Mouse (Mus musculus): ENCODE results near the gene Olfr319. TPM values are rescaled to one million over a fixed set of nuclear protein-coding genes. Genes with fewer than 3 reads are reported as not detected.
"Not testable (repeated sequence)": the region's sequence is repeated elsewhere in the genome, so short reads cannot be mapped to it uniquely, and the experiment has no call there.

Gene Olfr319
- not detected for total RNA-seq (2021)
- long read RNA-seq, experiment 1: 0 reads
- long read RNA-seq, experiment 2: 0 reads

GRCm38 (mm10) chr11:58698862-58699261 lies at the start of gene Olfr319:
Gene Olfr319, plus strand, starts transcription at chr11:58699162.
- DNase-seq (ENCODE audit: low spot score in 2 of 2): no peak

DNA sequence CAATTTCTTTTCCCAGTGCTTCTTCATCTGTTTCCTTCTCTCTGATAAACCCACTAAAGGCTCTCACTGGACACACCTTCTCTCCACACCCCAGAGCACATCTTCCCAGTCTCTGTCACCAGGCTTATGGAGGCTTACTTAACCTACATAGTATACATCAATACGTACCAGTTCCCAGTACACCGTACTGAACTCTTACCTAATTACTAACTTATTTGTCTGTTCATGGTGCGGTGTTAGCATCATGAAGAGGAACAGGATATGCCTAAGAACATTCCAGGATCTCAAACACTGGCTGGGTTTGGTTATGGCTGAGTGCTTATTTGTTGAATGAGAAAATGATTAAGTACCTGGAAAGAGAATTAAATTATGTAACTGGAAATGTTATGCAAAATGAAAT lies 43.8 kb upstream of the Olfr319 start:
- DNase-seq (ENCODE audit: low spot score in 2 of 2): no peak

GRCm38 (mm10) chr11:58658596-58658995 lies 40.4 kb upstream of the Olfr319 start, which contains the start of gene Olfr322:
Gene Olfr322, plus strand, starts transcription at chr11:58658782.
- no peak for DNase-seq (ENCODE audit: low spot score in 2 of 2)

DNA sequence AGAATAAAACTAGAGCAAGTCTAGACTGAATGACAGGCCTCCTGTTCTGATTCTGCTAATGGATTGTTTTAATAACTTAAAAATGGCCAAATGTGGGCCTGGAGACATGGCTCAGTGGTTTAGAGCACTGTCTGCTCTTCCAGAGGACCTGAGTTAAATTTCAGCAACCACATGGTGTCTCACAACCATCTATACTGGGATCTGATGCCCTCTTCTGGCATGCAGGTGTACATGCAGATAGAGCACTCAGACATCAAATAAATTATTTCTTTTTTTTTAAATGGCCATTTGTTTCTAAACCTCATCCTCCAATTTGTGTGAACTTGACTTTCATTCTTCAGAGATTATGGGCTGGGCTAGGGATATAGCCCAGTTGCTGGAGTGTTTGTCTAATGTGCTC lies 29.7 kb upstream of the Olfr319 start:
- DNase-seq (ENCODE audit: low spot score in 2 of 2): no peak

GRCm38 (mm10) chr11:58671825-58672224 lies 27.1 kb upstream of the Olfr319 start:
- no peak for DNase-seq (ENCODE audit: low spot score in 2 of 2)

DNA sequence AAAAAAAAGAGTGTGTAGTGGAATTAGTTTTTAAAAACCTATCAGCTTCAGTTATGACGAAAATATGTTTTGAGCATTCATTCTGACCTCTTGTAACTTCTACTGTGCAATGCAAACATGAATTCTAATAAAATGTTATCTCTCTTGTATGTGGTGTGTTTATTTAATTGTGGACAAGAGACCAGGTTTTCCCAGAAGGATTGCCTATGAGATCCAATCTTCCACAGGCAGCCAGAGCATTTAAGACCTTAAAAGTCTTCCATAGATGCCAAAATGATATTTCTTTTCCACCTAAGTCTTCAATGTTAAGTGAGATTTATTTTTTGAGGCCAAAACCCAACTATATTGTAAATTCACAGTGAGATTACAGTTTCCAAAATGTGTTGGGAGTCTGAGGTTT lies 18.2 kb upstream of the Olfr319 start, which contains the start of gene Olfr320:
TSS of gene Olfr320 (plus strand) at position 301 of the 400 bp plus-strand sequence.
- DNase-seq (ENCODE audit: low spot score in 2 of 2): no peak

DNA sequence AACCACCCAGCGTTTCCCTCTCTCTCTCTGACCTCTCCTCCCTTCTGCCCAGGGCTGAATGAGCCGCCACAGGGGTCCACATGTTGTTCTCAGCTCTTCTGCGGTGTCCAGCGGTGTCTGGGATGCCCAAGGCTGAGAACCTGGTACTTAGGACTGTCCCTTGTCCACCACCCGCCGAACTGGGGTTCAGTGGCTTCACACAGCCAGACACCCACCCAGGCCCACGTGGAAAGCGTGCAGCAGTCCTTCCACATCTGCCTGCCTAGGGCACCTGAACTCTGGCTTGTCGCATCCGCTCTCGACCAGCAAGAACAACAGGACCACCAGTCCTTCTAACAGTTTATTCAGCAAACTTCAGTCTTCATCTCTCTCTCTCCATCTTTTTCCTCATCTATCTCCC lies 10.1 kb downstream of the Olfr319 start:
- no peak for DNase-seq (ENCODE audit: low spot score in 2 of 2)

DNA sequence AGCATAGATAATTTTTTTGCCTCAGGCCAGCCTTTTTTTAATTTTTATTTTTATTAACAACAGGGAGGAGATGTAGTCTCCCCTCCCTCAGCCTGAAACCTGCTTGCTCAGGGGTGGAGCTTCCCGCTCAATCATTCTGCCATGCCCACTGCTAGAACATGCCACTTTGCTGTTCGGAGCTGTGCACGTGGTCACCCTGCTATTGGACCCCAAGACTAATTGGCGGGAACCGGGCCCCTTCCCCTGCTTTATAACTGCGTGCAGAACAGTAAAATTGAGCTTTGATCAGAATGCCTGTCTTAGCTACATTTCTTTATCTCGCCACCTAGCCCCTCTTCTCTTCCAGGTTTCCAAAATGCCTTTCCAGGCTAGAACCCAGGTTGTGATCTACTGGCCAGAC lies 18.8 kb downstream of the Olfr319 start:
- not testable (repeated sequence) for DNase-seq (ENCODE audit: low spot score in 2 of 2)

DNA sequence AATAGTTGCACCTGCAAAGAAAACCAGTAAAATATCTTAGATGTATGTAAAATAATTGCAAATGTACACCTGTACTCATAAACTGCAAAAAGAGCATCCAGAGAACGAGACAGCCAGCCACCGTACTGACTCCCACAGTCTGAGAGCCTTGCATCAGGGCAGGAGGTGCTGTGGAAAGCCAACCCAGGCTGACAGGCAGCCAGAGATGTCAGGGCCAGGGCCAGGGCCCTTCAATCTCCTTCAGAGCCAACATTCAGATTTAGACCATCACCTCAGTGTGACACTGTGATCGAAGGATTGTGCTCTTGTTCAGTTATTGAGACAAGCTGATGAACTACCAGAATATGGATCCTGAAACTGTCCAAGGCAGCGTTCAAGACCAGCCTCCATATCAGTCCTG lies 20.7 kb downstream of the Olfr319 start:
- no peak for DNase-seq (ENCODE audit: low spot score in 2 of 2)

- no peak for DNase-seq (ENCODE audit: low spot score in 2 of 2)
These were observed 25.0 kb downstream of the Olfr319 start, which contains the start of gene Olfr318 for GRCm38 (mm10) chr11:58723914-58724313. Gene Olfr318, minus strand, starts transcription at chr11:58724014.

GRCm38 (mm10) chr11:58727896-58728650 lies 29.1 kb downstream of the Olfr319 start:
- not testable (repeated sequence) for DNase-seq (ENCODE audit: low spot score in 2 of 2)

DNA sequence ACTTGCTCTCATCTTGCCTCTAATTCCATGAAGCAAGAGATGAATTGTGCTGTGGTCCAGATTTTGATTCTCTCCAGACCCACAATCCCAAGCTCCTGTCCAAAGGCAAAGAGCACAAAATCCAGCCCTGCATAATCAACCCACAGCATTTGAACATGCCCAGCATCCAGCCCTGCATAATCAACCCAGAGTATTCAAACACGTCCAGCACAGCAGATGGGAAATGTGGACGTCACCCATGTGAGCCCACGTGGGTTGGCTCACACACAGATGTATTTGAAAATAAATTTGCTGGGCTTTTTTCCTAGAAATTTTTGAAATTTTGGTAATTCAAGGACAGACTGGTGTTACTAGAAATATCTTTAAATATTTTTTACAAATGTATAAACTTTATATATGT lies 34.4 kb downstream of the Olfr319 start:
- DNase-seq (ENCODE audit: low spot score in 2 of 2): no peak

DNA sequence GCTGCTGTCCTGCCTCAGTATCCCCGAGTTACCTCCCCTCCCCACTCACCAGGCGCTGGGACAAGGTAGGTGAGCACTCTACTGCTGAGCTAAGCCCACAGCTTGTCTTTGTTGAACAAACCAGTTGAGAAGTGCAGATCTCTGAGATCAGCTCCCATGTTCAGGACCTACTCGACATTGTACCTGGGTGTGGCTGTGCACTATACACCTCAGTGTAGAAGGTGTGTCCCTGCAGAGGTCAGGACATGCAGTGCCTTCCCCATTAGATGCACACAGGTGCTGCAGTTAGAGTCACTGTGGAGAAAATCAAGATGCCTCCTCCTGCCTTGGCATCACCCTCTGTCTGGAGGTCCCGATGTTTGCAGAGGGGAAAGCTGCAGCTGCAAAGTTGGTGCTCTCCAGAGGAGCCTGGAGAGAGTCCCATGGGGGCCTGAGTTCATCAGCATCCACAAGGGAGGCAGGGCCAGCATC lies 39.9 kb downstream of the Olfr319 start, which contains the start of gene Olfr317:
TSS of gene Olfr317 (minus strand) at position 421 of the 471 bp plus-strand sequence.
- DNase-seq (ENCODE audit: low spot score in 2 of 2): no peak

DNA sequence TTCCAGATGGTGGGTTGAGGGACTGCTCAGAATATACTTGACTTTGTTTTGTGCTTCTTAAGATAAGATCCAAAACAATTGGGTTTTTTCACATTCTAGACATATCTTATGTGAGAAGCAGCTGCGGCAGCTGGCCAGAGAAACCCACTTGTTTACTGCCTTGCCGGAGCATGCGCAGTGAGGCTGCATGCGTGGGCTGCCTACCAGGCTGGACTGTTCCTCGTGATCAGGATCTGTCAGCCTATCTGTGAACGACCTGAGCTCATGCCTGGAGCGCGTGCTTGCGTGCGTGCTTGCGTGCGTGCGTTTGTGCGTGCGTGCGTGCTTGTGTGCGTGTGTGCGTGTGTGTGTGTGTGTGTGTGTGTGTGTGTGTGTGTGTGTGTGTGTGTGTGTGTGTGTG lies 52.1 kb downstream of the Olfr319 start:
- DNase-seq (ENCODE audit: low spot score in 2 of 2): not testable (repeated sequence)

DNA sequence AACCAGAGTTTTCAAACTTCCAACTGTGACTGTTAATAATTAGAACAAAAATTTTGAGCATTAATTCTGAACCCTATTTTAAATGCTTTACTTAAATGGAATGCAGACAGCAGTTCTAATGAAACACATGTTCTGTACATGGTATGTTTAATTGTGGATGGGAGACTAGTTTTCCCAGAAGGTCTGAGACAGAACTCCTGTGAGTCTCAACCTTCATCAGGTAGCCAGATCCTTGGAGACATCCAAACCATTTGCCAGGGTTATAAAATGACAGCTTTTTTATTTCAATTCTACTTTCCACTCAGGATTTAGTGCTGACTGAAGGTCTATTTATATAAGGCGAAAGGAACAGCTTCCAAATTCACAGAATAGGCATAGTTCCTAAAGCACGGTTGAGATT lies 53.5 kb downstream of the Olfr319 start, which contains the start of gene Olfr316:
TSS of gene Olfr316 (plus strand) at position 301 of the 400 bp plus-strand sequence.
- DNase-seq (ENCODE audit: low spot score in 2 of 2): no peak

Other genes starting within 250 kb of the Olfr319 start
- not detected for gene Lypd9, start 246.2 kb upstream of the Olfr319 start, total RNA-seq (2021)
- gene Olfr30, start 236.9 kb upstream of the Olfr319 start, total RNA-seq (2021): not detected
- not detected for gene Olfr332, start 206.6 kb upstream of the Olfr319 start, total RNA-seq (2021)
- gene Olfr331, start 196.6 kb upstream of the Olfr319 start, total RNA-seq (2021): not detected
- gene Olfr330, start 164.3 kb upstream of the Olfr319 start, total RNA-seq (2021): 1 to 10 TPM; 1.1 to 1.4 TPM
- 1 to 10 TPM in 1 of 2 experiments, under 1 TPM in 1; 0.45 to 1.0 TPM for gene Olfr329-ps, start 152.7 kb upstream of the Olfr319 start, total RNA-seq (2021)
- gene Olfr328, start 143.5 kb upstream of the Olfr319 start, total RNA-seq (2021): under 1 TPM; 0.28 to 0.45 TPM
- gene Olfr224, start 128.6 kb upstream of the Olfr319 start, total RNA-seq (2021): not detected
- gene Olfr325, start 121.4 kb upstream of the Olfr319 start, total RNA-seq (2021): not detected
- gene Olfr324, start 104.0 kb upstream of the Olfr319 start, total RNA-seq (2021): not detected
- not detected for gene 2210407C18Rik, start 83.1 kb upstream of the Olfr319 start, total RNA-seq (2021)
- gene Olfr323, start 68.7 kb upstream of the Olfr319 start, total RNA-seq (2021): not detected
- gene Trim58, start 58.7 kb upstream of the Olfr319 start, total RNA-seq (2021): 1 to 10 TPM in 1 of 2 experiments, under 1 TPM in 1; 0.90 to 1.8 TPM
- gene Olfr322, start 40.4 kb upstream of the Olfr319 start, total RNA-seq (2021): not detected
- not detected for gene Olfr320, start 18.1 kb upstream of the Olfr319 start, total RNA-seq (2021)
- not detected for gene Olfr318, start 24.9 kb downstream of the Olfr319 start, total RNA-seq (2021)
- not detected for gene Olfr317, start 40.0 kb downstream of the Olfr319 start, total RNA-seq (2021)
- not detected for gene Olfr316, start 53.6 kb downstream of the Olfr319 start, total RNA-seq (2021)
- not detected for gene Olfr315, start 74.0 kb downstream of the Olfr319 start, total RNA-seq (2021)
- not detected for gene Olfr314, start 83.8 kb downstream of the Olfr319 start, total RNA-seq (2021)
- 1 to 10 TPM; 4.8 to 6.0 TPM for gene Fam183b, start 102.8 kb downstream of the Olfr319 start, total RNA-seq (2021)
- gene Olfr313, start 115.8 kb downstream of the Olfr319 start, total RNA-seq (2021): not detected
- gene Olfr312, start 130.1 kb downstream of the Olfr319 start, total RNA-seq (2021): not detected
- gene Olfr311, start 140.1 kb downstream of the Olfr319 start, total RNA-seq (2021): not detected
- gene Gm12258, start 148.0 kb downstream of the Olfr319 start, total RNA-seq (2021): 10 to 100 TPM; 12.7 to 13.3 TPM
- gene 2810021J22Rik, start 168.1 kb downstream of the Olfr319 start, total RNA-seq (2021): 10 to 100 TPM; 10.8 to 12.0 TPM
- 1 to 10 TPM; 7.3 to 8.9 TPM for gene Zfp39, start 205.1 kb downstream of the Olfr319 start, total RNA-seq (2021)
- 1 to 10 TPM; 2.7 to 4.9 TPM for gene Btnl10, start 218.7 kb downstream of the Olfr319 start, total RNA-seq (2021)
- 100 to 1,000 TPM; 171 to 181 TPM for gene Rnf187, start 239.8 kb downstream of the Olfr319 start, total RNA-seq (2021)
- 10 to 100 TPM; 58.4 to 77.5 TPM for gene Hist3h2ba, start 249.8 kb downstream of the Olfr319 start, total RNA-seq (2021)